Mouse (Mus musculus): ENCODE measurements around the gene Gm773. TPM values are rescaled to one million over a fixed set of nuclear protein-coding genes. Genes with fewer than 3 reads are reported as not detected.
"Not testable (repeated sequence)": the region's sequence is repeated elsewhere in the genome, so short reads cannot be mapped to it uniquely, and the experiment has no call there.

The Gm773 gene
- polyA plus RNA-seq (2014; fragmentation: Nextera tagmentation; extraction: Ambion mirVana): not detected in 2 replicates

GRCm38 (mm10) chrX:56212771-56213170, at the start of gene Gm773:
Gene Gm773, minus strand, starts transcription at chrX:56212881.
- DNase-seq (ENCODE audit: low spot score) (no peak), ATAC-seq (ENCODE audit: insufficient number of reproducible peaks, low FRiP score, low TSS enrichment, low read depth) (no peak)
- H3K4me1 ChIP-seq (ENCODE audit: control insufficient read depth, insufficient read depth, low read length): no peaks in the 10 kb centered on the region
- WGBS: 88% methylated on average over 8 of the region's 8 CpGs
- no peak within 1 kb of the TSS for H3K4me2 ChIP-seq (ENCODE audit: low read depth, severe bottlenecking)
- H3K27me3 ChIP-seq (ENCODE audit: control insufficient read depth, insufficient read depth, low read length): no peaks in the 10 kb centered on the region
- no peaks in the 10 kb centered on the region for H3K9me3 ChIP-seq (ENCODE audit: control insufficient read depth, low read length)
- no peak within 1 kb of the TSS for H3K27ac ChIP-seq (replicated peaks; ENCODE audit: low read depth, low read length)
- H3K4me3 ChIP-seq (ENCODE audit: low read depth, low read length): no peak within 1 kb of the TSS
- H3K36me3 ChIP-seq (ENCODE audit: control insufficient read depth, insufficient read depth, low read length): no peaks in the 10 kb centered on the region
- H3K9ac ChIP-seq (ENCODE audit: low read length): no peak within 1 kb of the TSS

GRCm38 (mm10) chrX:56186449-56186848, 26.2 kb downstream of the Gm773 start:
- not testable (repeated sequence) for H3K9me3 ChIP-seq (ENCODE audit: control insufficient read depth, low read length); DNase-seq (ENCODE audit: low spot score); H3K4me3 ChIP-seq (ENCODE audit: low read depth, low read length); H3K4me2 ChIP-seq (ENCODE audit: low read depth, severe bottlenecking); H3K4me1 ChIP-seq (ENCODE audit: control insufficient read depth, insufficient read depth, low read length); H3K9ac ChIP-seq (ENCODE audit: low read length); H3K27me3 ChIP-seq (ENCODE audit: control insufficient read depth, insufficient read depth, low read length); H3K36me3 ChIP-seq (ENCODE audit: control insufficient read depth, insufficient read depth, low read length); H3K27ac ChIP-seq (replicated peaks; ENCODE audit: low read depth, low read length); ATAC-seq (ENCODE audit: insufficient number of reproducible peaks, low FRiP score, low TSS enrichment, low read depth)
- WGBS: no CpG with 5 or more reads among the region's 1 CpGs

GRCm38 (mm10) chrX:56151396-56151795, 61.3 kb downstream of the Gm773 start:
- no peak for DNase-seq (ENCODE audit: low spot score)
- ATAC-seq (ENCODE audit: insufficient number of reproducible peaks, low FRiP score, low TSS enrichment, low read depth): no peak
- H3K9me3 ChIP-seq (ENCODE audit: control insufficient read depth, low read length): no peaks in the 10 kb centered on the region
- no peaks in the 10 kb centered on the region for H3K27me3 ChIP-seq (ENCODE audit: control insufficient read depth, insufficient read depth, low read length)
- H3K9ac ChIP-seq (ENCODE audit: low read length): no peak overlapping the region
- no peak overlapping the region for H3K4me2 ChIP-seq (ENCODE audit: low read depth, severe bottlenecking)
- no peaks in the 10 kb centered on the region for H3K4me1 ChIP-seq (ENCODE audit: control insufficient read depth, insufficient read depth, low read length)
- no peak overlapping the region for H3K4me3 ChIP-seq (ENCODE audit: low read depth, low read length)
- H3K36me3 ChIP-seq (ENCODE audit: control insufficient read depth, insufficient read depth, low read length): no peaks in the 10 kb centered on the region
- H3K27ac ChIP-seq (replicated peaks; ENCODE audit: low read depth, low read length): no peak overlapping the region
- 91% methylated on average over 2 of the region's 2 CpGs for WGBS

Other genes starting within 250 kb of the Gm773 start
- gene 3830403N18Rik, start 76.3 kb downstream of the Gm773 start, polyA plus RNA-seq (2014; fragmentation: Nextera tagmentation; extraction: Ambion mirVana): 0.63 and 0.75 TPM in 2 replicates
- gene Zfp449, start 133.5 kb upstream of the Gm773 start, polyA plus RNA-seq (2014; fragmentation: Nextera tagmentation; extraction: Ambion mirVana): 10.8 and 11.0 TPM in 2 replicates
- 8.5 and 8.8 TPM in 2 replicates for gene Smim10l2a, start 161.7 kb upstream of the Gm773 start, polyA plus RNA-seq (2014; fragmentation: Nextera tagmentation; extraction: Ambion mirVana)
- 1.5 and 4.0 TPM in 2 replicates for gene Gm2174, start 235.1 kb upstream of the Gm773 start, polyA plus RNA-seq (2014; fragmentation: Nextera tagmentation; extraction: Ambion mirVana)
- gene Ints6l, start 242.0 kb upstream of the Gm773 start, polyA plus RNA-seq (2014; fragmentation: Nextera tagmentation; extraction: Ambion mirVana): 28.3 and 30.9 TPM in 2 replicates